Comparison of ENCODE assay signal across 8 mouse cellular contexts in the genomic region with DNA sequence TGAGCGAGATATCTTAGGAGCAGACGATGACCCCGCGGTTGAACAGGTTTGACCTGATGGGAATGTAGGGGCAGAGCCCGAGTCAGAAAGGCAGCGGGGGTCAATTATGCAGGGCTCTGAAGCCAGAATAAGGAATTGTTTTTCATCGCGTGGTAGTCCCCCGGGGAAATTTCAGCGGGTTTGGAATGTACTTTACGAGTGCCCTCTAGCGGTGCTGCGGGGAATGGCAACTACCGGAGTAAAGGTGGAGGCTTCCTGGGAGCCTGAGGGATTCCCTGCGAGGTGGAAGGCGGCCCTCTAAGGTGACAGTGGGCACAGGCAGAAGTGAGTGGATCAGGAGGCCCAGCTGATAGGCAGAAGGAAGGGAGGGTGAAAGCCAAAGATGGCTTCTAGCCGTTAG.
A peak's percentile ranks its signal among the peaks of the same experiment; 100 is the strongest.
DNase-seq lines count a peak whose midpoint lies in the region; ATAC-seq and TF ChIP-seq lines count a peak whose summit lies in the region.

No protein-coding gene starts in this region.

- DNase-seq in left cerebral cortex, adult 18-20 months (ENCODE audit: low spot score in 2 of 2): peak; percentile 90 to 92
- no peak for DNase-seq in left cerebral cortex, adult 11 months (ENCODE audit: low spot score)
- DNase-seq in embryo, embryonic 11 days: peak; percentile 90
- DNase-seq in kidney, adult 2 months: peak; percentile 76
- peak; percentile 79 for DNase-seq in liver
- peak; percentile 34 to 54 for DNase-seq in spleen, postnatal 36 days (ENCODE audit: low spot score in 2 of 2)

- H3K4me1 ChIP-seq in kidney, adult 2 months (ENCODE audit: control insufficient read depth, insufficient read depth, low read length): no peaks in the 10 kb centered on the region

- TF ChIP-seq CTCF in kidney, adult 2 months (conservative IDR thresholded peaks at IDR 0.05; ENCODE audit: insufficient read depth, insufficient read length, low read depth, low read length): peak; percentile 81

- no peak for TF ChIP-seq POLR2A in kidney, adult 2 months (IDR thresholded peaks at IDR 0.05; ENCODE audit: low read depth, low read length)

- no peaks in the 10 kb centered on the region for H3K36me3 ChIP-seq in kidney, adult 2 months (ENCODE audit: control insufficient read depth, insufficient read depth, low read length)

- 7% methylated on average over 17 of the region's 17 CpGs for WGBS in kidney, adult 2 months

- peak; percentile 64 for ATAC-seq in granulocyte monocyte progenitor cell, adult 5-6 weeks (replicated peaks; ENCODE audit: poor library complexity, severe bottlenecking)
- ATAC-seq in monocyte, adult 5-6 weeks (replicated peaks; ENCODE audit: insufficient number of reproducible peaks, low FRiP score, low TSS enrichment, poor library complexity, severe bottlenecking): peak; percentile 52; the same call in 1 of the 2 replicates

- no peak overlapping the region for H3K27ac ChIP-seq in kidney, adult 2 months (ENCODE audit: insufficient read depth, low read depth, low read length)

- no peaks in the 10 kb centered on the region for H3K27me3 ChIP-seq in kidney, adult 2 months (replicated peaks; ENCODE audit: control insufficient read depth, insufficient read depth, low read length)

- no peak overlapping the region for H3K4me3 ChIP-seq in kidney, adult 2 months (ENCODE audit: insufficient read depth, low read depth, low read length)
